8 mouse cellular contexts compared by ENCODE assay signal in the genomic region with DNA sequence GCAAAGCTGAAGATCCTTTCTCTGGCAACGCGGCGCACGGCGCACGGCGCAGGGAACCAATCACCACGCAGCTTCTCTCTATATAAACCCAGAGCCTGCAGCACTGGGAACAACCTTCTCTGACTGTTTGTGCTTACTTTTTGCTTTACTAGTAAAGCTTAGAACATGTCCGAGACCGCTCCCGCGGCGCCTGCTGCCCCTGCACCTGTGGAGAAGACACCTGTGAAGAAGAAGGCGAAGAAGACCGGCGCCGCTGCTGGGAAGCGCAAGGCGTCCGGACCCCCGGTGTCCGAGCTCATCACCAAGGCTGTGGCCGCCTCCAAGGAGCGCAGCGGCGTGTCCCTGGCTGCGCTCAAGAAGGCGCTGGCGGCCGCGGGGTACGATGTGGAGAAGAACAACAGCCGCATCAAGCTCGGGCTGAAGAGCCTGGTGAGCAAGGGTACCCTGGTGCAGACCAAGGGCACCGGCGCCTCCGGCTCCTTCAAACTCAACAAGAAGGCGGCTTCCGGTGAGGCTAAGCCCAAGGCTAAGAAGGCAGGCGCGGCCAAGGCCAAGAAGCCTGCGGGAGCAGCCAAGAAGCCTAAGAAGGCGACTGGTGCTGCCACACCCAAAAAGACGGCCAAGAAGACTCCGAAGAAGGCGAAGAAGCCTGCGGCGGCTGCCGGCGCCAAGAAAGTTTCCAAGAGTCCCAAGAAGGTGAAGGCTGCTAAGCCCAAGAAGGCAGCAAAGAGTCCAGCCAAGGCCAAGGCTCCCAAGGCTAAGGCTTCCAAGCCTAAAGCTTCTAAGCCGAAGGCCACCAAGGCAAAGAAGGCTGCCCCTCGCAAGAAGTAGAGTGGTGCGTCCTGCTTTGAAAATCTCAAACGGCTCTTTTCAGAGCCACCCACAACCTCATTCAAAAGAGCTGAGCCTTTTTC. TPM values are rescaled to one million over a fixed set of nuclear protein-coding genes. Genes with fewer than 3 reads are reported as not detected.
DNase-seq lines count a peak whose midpoint lies in the region; ATAC-seq and TF ChIP-seq lines count a peak whose summit lies in the region.

No protein-coding gene starts in this region.

- H3K4me2 ChIP-seq in heart, embryonic 14.5 days (ENCODE audit: low read length): peak overlapping the region; percentile 85
- H3K4me2 ChIP-seq in liver, postnatal 0 days (ENCODE audit: low read depth, low read length): peak overlapping the region; percentile 90
- peak overlapping the region; percentile 98 for H3K4me2 ChIP-seq in neural tube, embryonic 12.5 days (replicated peaks)

- peak overlapping the region; percentile 94 for H3K9ac ChIP-seq in heart, embryonic 14.5 days (ENCODE audit: low read length)
- H3K9ac ChIP-seq in liver, postnatal 0 days (replicated peaks): peak overlapping the region; percentile 83
- H3K9ac ChIP-seq in neural tube, embryonic 12.5 days: peak overlapping the region; percentile 86

- H3K36me3 ChIP-seq in heart, embryonic 14.5 days (ENCODE audit: control insufficient read depth, insufficient read depth, low read length): no peaks in the 10 kb centered on the region
- no peaks in the 10 kb centered on the region for H3K36me3 ChIP-seq in liver, postnatal 0 days (replicated peaks; ENCODE audit: insufficient read depth, low read length)
- no peaks in the 10 kb centered on the region for H3K36me3 ChIP-seq in neural tube, embryonic 12.5 days
- H3K36me3 ChIP-seq in testis, adult 2 months (ENCODE audit: control insufficient read depth, insufficient read depth, low read length): no peaks in the 10 kb centered on the region

- H3K9me3 ChIP-seq in heart, embryonic 14.5 days (ENCODE audit: control insufficient read depth, low read length): no peaks in the 10 kb centered on the region
- no peaks in the 10 kb centered on the region for H3K9me3 ChIP-seq in liver, postnatal 0 days (ENCODE audit: low read length)
- H3K9me3 ChIP-seq in neural tube, embryonic 12.5 days: no peaks in the 10 kb centered on the region

- WGBS in bone marrow, adult 2 months: under 1% methylated on average over 54 of the region's 54 CpGs
- WGBS in heart, embryonic 14.5 days: under 1% methylated on average over 54 of the region's 54 CpGs
- WGBS in liver, postnatal 0 days (ENCODE audit: insufficient replicate concordance): under 1% methylated on average over 54 of the region's 54 CpGs
- WGBS in neural tube, embryonic 12.5 days: under 1% methylated on average over 54 of the region's 54 CpGs

- H3K27ac ChIP-seq in bone marrow, adult 2 months (ENCODE audit: control insufficient read depth, insufficient read depth, low read depth, low read length, poor library complexity): peak overlapping the region; percentile 97
- H3K27ac ChIP-seq in heart, embryonic 14.5 days (replicated peaks in 1 of 2; ENCODE audit: control insufficient read depth in 1 of 2, insufficient read depth in 1 of 2, low read depth in 2 of 2, low read length in 2 of 2): peak overlapping the region; percentile 97 to 98
- H3K27ac ChIP-seq in liver, postnatal 0 days (ENCODE audit: low read depth): peak overlapping the region; percentile 97
- H3K27ac ChIP-seq in neural tube, embryonic 12.5 days: peak overlapping the region; percentile 92
- peak overlapping the region; percentile 76 for H3K27ac ChIP-seq in testis, adult 2 months (ENCODE audit: control insufficient read depth, insufficient read depth, low read depth, low read length)

- TF ChIP-seq POLR2A in bone marrow, adult 2 months (IDR thresholded peaks at IDR 0.05; ENCODE audit: borderline replicate concordance, control insufficient read depth, low read depth, low read length): peak; percentile 99
- TF ChIP-seq POLR2A in testis, adult 2 months (IDR thresholded peaks at IDR 0.05; ENCODE audit: control insufficient read depth, low read depth, low read length): peak; percentile 39; the same call in 1 of the 2 replicates

- no peaks in the 10 kb centered on the region for H3K27me3 ChIP-seq in heart, embryonic 14.5 days (ENCODE audit: control insufficient read depth, insufficient read depth, low read length)
- H3K27me3 ChIP-seq in liver, postnatal 0 days (ENCODE audit: insufficient read depth, low read length): no peaks in the 10 kb centered on the region
- H3K27me3 ChIP-seq in neural tube, embryonic 12.5 days (replicated peaks): no peaks in the 10 kb centered on the region
- H3K27me3 ChIP-seq in testis, adult 2 months (ENCODE audit: control insufficient read depth, insufficient read depth, low read length): no peaks in the 10 kb centered on the region

- ATAC-seq in erythroblast, adult 5-6 weeks (replicated peaks; ENCODE audit: low FRiP score, poor library complexity, severe bottlenecking): peak; percentile 57
- ATAC-seq in heart, embryonic 14.5 days (ENCODE audit: insufficient number of reproducible peaks, insufficient read depth, low FRiP score, low read depth): peak; percentile 79
- ATAC-seq in liver, postnatal 0 days: peak; percentile 77
- ATAC-seq in neural tube, embryonic 12.5 days (ENCODE audit: low FRiP score, low read depth): peak; percentile 88

- TF ChIP-seq EP300 in liver, postnatal 0 days (IDR thresholded peaks at IDR 0.05; ENCODE audit: low read depth): peak; percentile 88

- TF ChIP-seq CTCF in bone marrow, adult 2 months (IDR thresholded peaks at IDR 0.05; ENCODE audit: control insufficient read depth, insufficient read depth, low read length): no peak
- TF ChIP-seq CTCF in liver, postnatal 0 days (IDR thresholded peaks at IDR 0.05; ENCODE audit: low read depth): no peak
- no peak for TF ChIP-seq CTCF in testis, adult 2 months (IDR thresholded peaks at IDR 0.05; ENCODE audit: control insufficient read depth, insufficient read depth, insufficient replicate concordance, low read depth, low read length)

- peak; percentile 81 for DNase-seq in CD4-positive helper T cell, adult 2 months (ENCODE audit: low read depth, low spot score)
- peak; percentile 70 to 86 for DNase-seq in kidney, postnatal 25 days
- peak; percentile 89 for DNase-seq in liver, postnatal 0 days

- H3K4me3 ChIP-seq in bone marrow, adult 2 months (replicated peaks; ENCODE audit: control insufficient read depth, low read depth, low read length): peak overlapping the region; percentile 72
- H3K4me3 ChIP-seq in heart, embryonic 14.5 days (ENCODE audit: control insufficient read depth in 1 of 2, insufficient read depth in 1 of 2, low read depth in 1 of 2, low read length in 2 of 2): peak overlapping the region; percentile 62 to 69
- H3K4me3 ChIP-seq in liver, postnatal 0 days (ENCODE audit: low read depth, low read length): peak overlapping the region; percentile 64
- H3K4me3 ChIP-seq in neural tube, embryonic 12.5 days: peak overlapping the region; percentile 57
- peak overlapping the region; percentile 66 for H3K4me3 ChIP-seq in testis, adult 2 months (ENCODE audit: control insufficient read depth, low read depth, low read length)

- H3K4me1 ChIP-seq in bone marrow, adult 2 months (ENCODE audit: control insufficient read depth, insufficient read depth, low read length): no peaks in the 10 kb centered on the region
- peaks cover 0 to 13% of the 10 kb centered on the region in 2 experiments; a peak in 3 of 4 replicates for H3K4me1 ChIP-seq in heart, embryonic 14.5 days (ENCODE audit: control insufficient read depth in 2 of 2, insufficient read depth in 2 of 2, low read length in 2 of 2)
- H3K4me1 ChIP-seq in liver, postnatal 0 days (ENCODE audit: insufficient read depth): peaks cover 15% of the 10 kb centered on the region
- peaks cover 12% of the 10 kb centered on the region; the same call in 1 of the 2 replicates for H3K4me1 ChIP-seq in neural tube, embryonic 12.5 days
- peaks cover 3% of the 10 kb centered on the region for H3K4me1 ChIP-seq in testis, adult 2 months (ENCODE audit: control insufficient read depth, insufficient read depth, low read length)

RNA-seq across cellular contexts. Expression of a gene that starts 2.1 kb away (rescaled TPM):
- polyA plus RNA-seq in bone marrow, adult 2 months (2011; ENCODE audit: insufficient read depth, insufficient read length, low replicate concordance, missing spikeins): 9.7 and 12.7 TPM in 2 replicates
- 14.6 and 16.7 TPM in 2 replicates for total RNA-seq in erythroblast, adult 5-6 weeks (2015; ENCODE audit: low replicate concordance)
- 170 and 238 TPM in 2 replicates for total RNA-seq in erythroblast, adult 5-6 weeks (2017; ENCODE audit: low replicate concordance)
- 0.24 and 0.41 TPM in 2 replicates for polyA plus RNA-seq in heart, embryonic 14.5 days (2014; fragmentation: Nextera tagmentation; extraction: Ambion mirVana)
- polyA plus RNA-seq in liver, postnatal 0 days (2015; fragmentation: Nextera tagmentation; extraction: Ambion mirVana): 0.43 and 0.51 TPM in 2 replicates
- polyA plus RNA-seq in neural tube, embryonic 12.5 days (2016; fragmentation: Nextera tagmentation; extraction: Ambion mirVana): 0.30 and 0.37 TPM in 2 replicates
- polyA plus RNA-seq in testis, adult 2 months (2012; rRNA removed): 0.02 and 0.04 TPM in 2 replicates

RNA-seq across cellular contexts. Expression of a gene that starts 3.7 kb away (rescaled TPM):
- polyA plus RNA-seq in bone marrow, adult 2 months (2011; ENCODE audit: insufficient read depth, insufficient read length, low replicate concordance, missing spikeins): 114 and 284 TPM in 2 replicates
- total RNA-seq in erythroblast, adult 5-6 weeks (2015; ENCODE audit: low replicate concordance): 55.5 and 68.5 TPM in 2 replicates
- total RNA-seq in erythroblast, adult 5-6 weeks (2017; ENCODE audit: low replicate concordance): 1,011 and 1,279 TPM in 2 replicates
- not detected in 2 replicates for polyA plus RNA-seq in heart, embryonic 14.5 days (2014; fragmentation: Nextera tagmentation; extraction: Ambion mirVana)
- 1.1 and 1.2 TPM in 2 replicates for polyA plus RNA-seq in liver, postnatal 0 days (2015; fragmentation: Nextera tagmentation; extraction: Ambion mirVana)
- polyA plus RNA-seq in neural tube, embryonic 12.5 days (2016; fragmentation: Nextera tagmentation; extraction: Ambion mirVana): 0.79 and 1.00 TPM in 2 replicates
- 2.1 and 3.7 TPM in 2 replicates for polyA plus RNA-seq in testis, adult 2 months (2012; rRNA removed)

RNA-seq across cellular contexts. Expression of a gene that starts 7.0 kb away (rescaled TPM):
- 5.3 and 12.9 TPM in 2 replicates for polyA plus RNA-seq in bone marrow, adult 2 months (2011; ENCODE audit: insufficient read depth, insufficient read length, low replicate concordance, missing spikeins)
- 37.3 and 49.5 TPM in 2 replicates for total RNA-seq in erythroblast, adult 5-6 weeks (2015; ENCODE audit: low replicate concordance)
- total RNA-seq in erythroblast, adult 5-6 weeks (2017; ENCODE audit: low replicate concordance): 84.7 and 92.0 TPM in 2 replicates
- 2.0 TPM in 2 replicates for polyA plus RNA-seq in heart, embryonic 14.5 days (2014; fragmentation: Nextera tagmentation; extraction: Ambion mirVana)
- polyA plus RNA-seq in liver, postnatal 0 days (2015; fragmentation: Nextera tagmentation; extraction: Ambion mirVana): 3.6 and 4.6 TPM in 2 replicates
- 5.1 and 7.4 TPM in 2 replicates for polyA plus RNA-seq in neural tube, embryonic 12.5 days (2016; fragmentation: Nextera tagmentation; extraction: Ambion mirVana)
- 2.8 and 3.2 TPM in 2 replicates for polyA plus RNA-seq in testis, adult 2 months (2012; rRNA removed)

RNA-seq across cellular contexts. Expression of a gene that starts 11.3 kb away (rescaled TPM):
- polyA plus RNA-seq in bone marrow, adult 2 months (2011; ENCODE audit: insufficient read depth, insufficient read length, low replicate concordance, missing spikeins): 3.0 and 6.4 TPM in 2 replicates
- 12.7 and 21.7 TPM in 2 replicates for total RNA-seq in erythroblast, adult 5-6 weeks (2015; ENCODE audit: low replicate concordance)
- total RNA-seq in erythroblast, adult 5-6 weeks (2017; ENCODE audit: low replicate concordance): 51.2 and 57.7 TPM in 2 replicates
- polyA plus RNA-seq in heart, embryonic 14.5 days (2014; fragmentation: Nextera tagmentation; extraction: Ambion mirVana): 0.65 and 0.72 TPM in 2 replicates
- polyA plus RNA-seq in liver, postnatal 0 days (2015; fragmentation: Nextera tagmentation; extraction: Ambion mirVana): 1.3 and 1.5 TPM in 2 replicates
- polyA plus RNA-seq in neural tube, embryonic 12.5 days (2016; fragmentation: Nextera tagmentation; extraction: Ambion mirVana): 0.60 and 0.63 TPM in 2 replicates
- 1.3 and 1.4 TPM in 2 replicates for polyA plus RNA-seq in testis, adult 2 months (2012; rRNA removed)

RNA-seq across cellular contexts. Expression of a gene that starts 12.0 kb away (rescaled TPM):
- 6.8 and 11.4 TPM in 2 replicates for polyA plus RNA-seq in bone marrow, adult 2 months (2011; ENCODE audit: insufficient read depth, insufficient read length, low replicate concordance, missing spikeins)
- 13.4 and 18.2 TPM in 2 replicates for total RNA-seq in erythroblast, adult 5-6 weeks (2015; ENCODE audit: low replicate concordance)
- 63.0 and 67.3 TPM in 2 replicates for total RNA-seq in erythroblast, adult 5-6 weeks (2017; ENCODE audit: low replicate concordance)
- 0.65 and 0.66 TPM in 2 replicates for polyA plus RNA-seq in heart, embryonic 14.5 days (2014; fragmentation: Nextera tagmentation; extraction: Ambion mirVana)
- polyA plus RNA-seq in liver, postnatal 0 days (2015; fragmentation: Nextera tagmentation; extraction: Ambion mirVana): 0.58 and 0.64 TPM in 2 replicates
- 0.63 TPM in 2 replicates for polyA plus RNA-seq in neural tube, embryonic 12.5 days (2016; fragmentation: Nextera tagmentation; extraction: Ambion mirVana)
- polyA plus RNA-seq in testis, adult 2 months (2012; rRNA removed): 0.07 and 0.13 TPM in 2 replicates

Comparison
In these comparisons a context has a peak if more than half of its experiments do, and no peak if none do; other contexts are left out.
1. Peak in every context shown above with its lines: DNase-seq, ATAC-seq, H3K4me3 ChIP-seq and H3K27ac ChIP-seq.
2. RNA of a gene that starts 3.7 kb away (polyA plus RNA-seq): 114 to 284 TPM in bone marrow, adult 2 months; 2.1 to 3.7 TPM in testis, adult 2 months, 1.1 to 1.2 TPM in liver, postnatal 0 days, 0.79 to 1.00 TPM in neural tube, embryonic 12.5 days and not detected in heart, embryonic 14.5 days; every median in the first group is over 10 times any median in the second.